Mouse (Mus musculus) CH12.LX (cell line): ENCODE measurements at regions not wholly inside any gene's neighbourhood (a gene's known extent, or its start where the extent isn't known, plus 50 kb on each side); places are given as distances from the start of the nearest gene placed in this dataset.

ENCODE experiments used
- DNase-seq: peaks from one replicate; pipeline ENCODE4 v3.0.0-alpha.2; 2013; ENCODE audit errors: extremely low read depth
- H3K27ac ChIP-seq: 2 replicates; pipeline ENCODE4 v1.5.1; 2012; ENCODE audit warnings: low read depth, mild to moderate bottlenecking, control low read depth, moderate library complexity; ENCODE audit not compliant: insufficient read depth
- H3K27me3 ChIP-seq: replicated peaks from 2 replicates; pipeline ENCODE3; 2012; ENCODE audit warnings: inconsistent platforms
- H3K36me3 ChIP-seq, 2 experiments: replicated peaks in 1 of 2; 2 replicates each; pipeline versions ENCODE3 to v1.6.1; 2012; ENCODE audit warnings: inconsistent platforms in 1 of 2, low read length in 1 of 2, mild to moderate bottlenecking in 1 of 2, mixed read lengths in 1 of 2, moderate library complexity in 1 of 2; ENCODE audit not compliant: control insufficient read depth in 1 of 2, insufficient read depth in 1 of 2
- H3K4me1 ChIP-seq, 2 experiments: 2 replicates each; pipeline ENCODE4 v1.6.1; 2012; ENCODE audit warnings: inconsistent platforms in 1 of 2, moderate library complexity in 1 of 2; ENCODE audit not compliant: insufficient read depth in 2 of 2, control insufficient read depth in 1 of 2
- H3K4me2 ChIP-seq: 2 replicates; pipeline ENCODE4 v1.6.1; 2012; ENCODE audit warnings: low read depth, mild to moderate bottlenecking, control low read depth; ENCODE audit not compliant: poor library complexity, insufficient read depth, severe bottlenecking
- H3K4me3 ChIP-seq, 3 experiments: fragments of 150-350 bp in 1 of 3; sonication (generic) in 1 of 3; replicated peaks in 1 of 3; 2 replicates each; pipeline versions ENCODE3 to v1.5.1; 2011 to 2012; ENCODE audit warnings: low read depth in 2 of 3, low read length in 2 of 3, mild to moderate bottlenecking in 2 of 3, moderate library complexity in 2 of 3, control low read depth in 1 of 3, improper control_type of control experiment in 1 of 3, inconsistent platforms in 1 of 3, mixed read lengths in 1 of 3; ENCODE audit not compliant: poor library complexity in 1 of 3
- H3K79me2 ChIP-seq: replicated peaks from 2 replicates; pipeline ENCODE4 v1.6.1; 2012; ENCODE audit warnings: mild to moderate bottlenecking, moderate library complexity; ENCODE audit not compliant: control insufficient read depth, poor library complexity, insufficient read depth, severe bottlenecking; ENCODE audit errors: extremely low read depth
- H3K9ac ChIP-seq: 2 replicates; pipeline ENCODE4 v1.6.1; 2012; ENCODE audit warnings: low read depth, mild to moderate bottlenecking, control low read depth, moderate library complexity; ENCODE audit not compliant: insufficient read depth
- H3K9me3 ChIP-seq: replicated peaks from 2 replicates; pipeline ENCODE3; 2012; ENCODE audit warnings: low read length, inconsistent platforms, mixed read lengths
- CHD1 ChIP-seq: IDR thresholded peaks from 2 replicates; pipeline ENCODE4 v1.6.1; 2012; ENCODE audit warnings: low read depth, low read length, improper control_type of control experiment, inconsistent platforms
- CTCF ChIP-seq, 2 experiments: IDR thresholded peaks in 1 of 2; conservative IDR thresholded peaks in 1 of 2; 2 replicates each; pipeline ENCODE4 v1.5.1; 2011 to 2012; ENCODE audit warnings: low read depth in 2 of 2, low read length in 2 of 2, improper control_type of control experiment in 1 of 2, inconsistent platforms in 1 of 2, mild to moderate bottlenecking in 1 of 2, moderate library complexity in 1 of 2
- EP300 ChIP-seq: IDR thresholded peaks from 2 replicates; pipeline ENCODE4 v1.6.1; 2011; ENCODE audit warnings: low read length, improper control_type of control experiment
- IRF4 ChIP-seq: IDR thresholded peaks from 2 replicates; pipeline ENCODE4 v1.6.1; 2014; ENCODE audit warnings: low read depth, mild to moderate bottlenecking, inconsistent platforms, low read length, improper control_type of control experiment
- JUN ChIP-seq: IDR thresholded peaks from 2 replicates; pipeline ENCODE4 v1.6.1; 2011; ENCODE audit warnings: low read depth, mild to moderate bottlenecking, low read length, improper control_type of control experiment, moderate library complexity; ENCODE audit not compliant: insufficient read depth
- JUND ChIP-seq: conservative IDR thresholded peaks from 2 replicates; pipeline ENCODE4 v1.6.1; 2011; ENCODE audit warnings: low read depth, low read length, improper control_type of control experiment
- MAX ChIP-seq: IDR thresholded peaks from 2 replicates; pipeline ENCODE4 v1.6.1; 2011; ENCODE audit warnings: low read length, improper control_type of control experiment
- MAZ ChIP-seq: IDR thresholded peaks from 2 replicates; pipeline ENCODE4 v1.6.1; 2012; ENCODE audit warnings: low read depth, mild to moderate bottlenecking, inconsistent platforms, low read length, improper control_type of control experiment, moderate library complexity
- MEF2A ChIP-seq: IDR thresholded peaks from 2 replicates; pipeline ENCODE4 v1.6.1; 2014; ENCODE audit warnings: low read depth, mild to moderate bottlenecking, inconsistent platforms, low read length, improper control_type of control experiment, borderline replicate concordance
- MXI1 ChIP-seq: IDR thresholded peaks from 2 replicates; pipeline ENCODE4 v1.6.1; 2011; ENCODE audit warnings: mild to moderate bottlenecking, low read depth, low read length, improper control_type of control experiment
- POLR2AphosphoS2 ChIP-seq: IDR thresholded peaks from 2 replicates; pipeline ENCODE4 v1.6.1; 2011; ENCODE audit warnings: low read depth, low read length, improper control_type of control experiment
- RAD21 ChIP-seq: IDR thresholded peaks from 2 replicates; pipeline ENCODE4 v1.6.1; 2011; ENCODE audit warnings: low read depth, mild to moderate bottlenecking, low read length, improper control_type of control experiment, moderate library complexity
- RCOR1 ChIP-seq: conservative IDR thresholded peaks from 2 replicates; pipeline ENCODE4 v1.6.1; 2012; ENCODE audit warnings: low read depth, mild to moderate bottlenecking, inconsistent platforms, low read length, improper control_type of control experiment
- TCF12 ChIP-seq: IDR thresholded peaks from 2 replicates; pipeline ENCODE4 v1.6.1; 2014; ENCODE audit warnings: low read depth, mild to moderate bottlenecking, inconsistent platforms, low read length, improper control_type of control experiment
- ZKSCAN1 ChIP-seq: IDR thresholded peaks from 2 replicates; pipeline ENCODE4 v1.6.1; 2012; ENCODE audit warnings: low read depth, inconsistent platforms, low read length, improper control_type of control experiment, borderline replicate concordance
- ZMIZ1 ChIP-seq: IDR thresholded peaks from 2 replicates; pipeline ENCODE4 v1.6.1; 2012; ENCODE audit warnings: low read depth, mild to moderate bottlenecking, inconsistent platforms, low read length, improper control_type of control experiment
- dilution Hi-C: fragments of 300-500 bp; cut with MboI; formaldehyde crosslinking; loops from 2 replicates; pipeline ENCODE4 v1.14.3; 2020; ENCODE audit warnings: low sequenced_read_pairs; ENCODE audit not compliant: extremely low pct_unique_long_range_greater_than_20kb, extremely low pct_ligation_motif_present
- in situ Hi-C: fragments of 300-500 bp; cut with MboI; formaldehyde crosslinking; loops from 3 replicates; pipeline ENCODE4 v1.14.3; 2019; ENCODE audit warnings: low sequenced_read_pairs, low pct_ligation_motif_present, low pct_unique_long_range_greater_than_20kb, mixed read lengths

DNA sequence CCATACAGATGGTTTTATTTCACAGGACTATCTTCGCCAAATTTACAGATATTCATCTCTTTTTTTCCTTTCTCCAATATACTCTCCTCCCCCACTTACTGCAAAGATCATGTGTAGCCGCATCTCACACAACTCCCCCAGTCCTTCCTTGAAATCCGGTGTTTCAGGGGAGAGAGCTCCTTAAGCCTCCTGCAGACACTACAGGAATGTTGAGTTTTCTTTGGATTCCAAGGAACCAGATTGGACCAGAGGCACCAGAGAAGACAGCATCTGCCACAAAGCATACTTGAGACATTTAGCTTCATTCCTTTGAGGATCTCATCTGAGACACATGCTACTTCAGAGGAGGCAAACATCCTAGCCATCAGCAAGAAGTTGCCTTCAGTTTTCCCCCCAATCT lies 558.4 kb upstream of the Cdh11 start:
- Histone ChIP-seq H3K4me3 (no peak overlapping the region), H3K4me2 (no peak overlapping the region), H3K4me1 (no peaks in the 10 kb centered on the region), H3K9me3 (no peaks in the 10 kb centered on the region), H3K9ac (no peak overlapping the region), H3K79me2 (no peaks in the 10 kb centered on the region), H3K27ac (no peak overlapping the region), H3K27me3 (peaks cover 52% of the 10 kb centered on the region), H3K36me3 (no peaks in the 10 kb centered on the region)
- no peak for DNase-seq
- TF ChIP-seq MAZ (no peak), CHD1 (no peak)
- dilution Hi-C loops, result no loop called here
- in situ Hi-C loops, result no loop called here

DNA sequence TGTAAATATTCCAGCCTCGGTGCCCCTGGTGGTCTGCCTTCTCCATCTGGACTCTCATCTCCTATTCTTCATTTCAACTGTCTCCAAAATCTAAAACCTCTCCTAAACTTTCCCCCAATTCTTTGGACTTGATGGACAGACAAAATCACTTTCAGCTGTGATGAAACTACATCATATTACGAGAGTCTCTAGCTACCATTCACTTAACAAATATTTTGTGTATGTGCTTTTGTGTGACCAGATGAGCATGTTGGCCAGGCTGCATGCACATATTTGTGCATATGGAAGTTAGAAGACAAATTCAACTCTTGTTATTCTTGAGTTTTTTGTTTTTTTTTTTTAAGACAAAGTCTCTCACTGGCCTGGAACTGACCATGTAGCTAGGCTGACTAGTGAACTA lies 559.4 kb upstream of the Cdh11 start:
- Histone ChIP-seq H3K4me1 (no peaks in the 10 kb centered on the region), H3K79me2 (no peaks in the 10 kb centered on the region), H3K27ac (no peak overlapping the region), H3K27me3 (peaks cover 44% of the 10 kb centered on the region), H3K9ac (no peak overlapping the region), H3K36me3 (no peaks in the 10 kb centered on the region), H3K4me3 (no peak overlapping the region), H3K4me2 (no peak overlapping the region), H3K9me3 (peaks cover 2% of the 10 kb centered on the region)
- dilution Hi-C loops, result no loop called here
- no peak for TF ChIP-seq IRF4
- no peak for TF ChIP-seq JUN
- TF ChIP-seq RCOR1, result no peak
- TF ChIP-seq MAX, result no peak
- TF ChIP-seq POLR2AphosphoS2, result no peak
- no peak for TF ChIP-seq MXI1
- no peak for TF ChIP-seq ZMIZ1
- no peak for TF ChIP-seq CTCF (conservative IDR thresholded peaks at IDR 0.05 in 1 of 2, IDR thresholded peaks at IDR 0.05 in 1 of 2; ENCODE audit: low read depth in 2 of 2, low read length in 2 of 2)
- no peak for TF ChIP-seq RAD21
- no peak for TF ChIP-seq EP300
- TF ChIP-seq TCF12, result no peak
- TF ChIP-seq JUND, result no peak
- TF ChIP-seq MEF2A, result no peak
- no peak for TF ChIP-seq ZKSCAN1
- TF ChIP-seq CHD1, result no peak
- in situ Hi-C loops, result no loop called here
- DNase-seq, result no peak
